Mouse (Mus musculus) kidney, adult 9 months (tissue): ENCODE measurements around the gene Prl3b1.

Experiments
- DNase-seq: peaks from one replicate; pipeline ENCODE4 v3.0.0; 2022

Gene Prl3b1

GRCm38 (mm10) chr13:27241547-27241946, at the start of gene Prl3b1:
TSS of gene Prl3b1 (plus strand) at chr13:27241847.
- no peak for DNase-seq

GRCm38 (mm10) chr13:27196359-27196758, 45.3 kb upstream of the Prl3b1 start, which contains the start of gene Prl3c1:
TSS of gene Prl3c1 (plus strand) at chr13:27196659.
- no peak for DNase-seq

- no peak for DNase-seq
Measured at GRCm38 (mm10) chr13:27259136-27259535, 17.5 kb downstream of the Prl3b1 start, which contains the start of gene Prl3a1. TSS of gene Prl3a1 (plus strand) at chr13:27259436.
